Mouse (Mus musculus): ENCODE results near the gene Hs3st3a1.

Gene Hs3st3a1

GRCm38 (mm10) chr11:64489587-64490433, 54.7 kb downstream of the Hs3st3a1 start:
- DNase-seq = no peak

DNA sequence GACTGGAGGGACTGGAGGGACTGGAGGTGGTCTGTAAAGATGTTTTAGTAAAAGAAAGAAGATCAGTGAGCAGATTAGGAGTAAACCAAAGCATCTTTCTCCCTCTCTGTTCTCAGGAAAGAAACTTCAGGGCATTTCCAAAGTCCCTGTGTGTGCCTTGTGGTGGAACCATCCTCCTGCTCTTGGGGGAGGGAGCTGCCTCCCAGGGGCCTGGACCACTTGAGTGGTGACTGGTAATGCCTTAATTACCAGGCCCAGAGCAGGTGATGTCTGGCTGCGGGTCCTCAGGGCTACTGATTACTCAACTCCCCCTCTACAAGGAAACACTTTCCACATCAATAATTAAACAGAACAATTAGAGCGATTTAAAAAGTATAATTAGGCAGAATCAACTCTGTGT, 59.3 kb downstream of the Hs3st3a1 start:
- DNase-seq = no peak

- DNase-seq = no peak
Observed at GRCm38 (mm10) chr11:64495935-64496334, 60.8 kb downstream of the Hs3st3a1 start.

DNA sequence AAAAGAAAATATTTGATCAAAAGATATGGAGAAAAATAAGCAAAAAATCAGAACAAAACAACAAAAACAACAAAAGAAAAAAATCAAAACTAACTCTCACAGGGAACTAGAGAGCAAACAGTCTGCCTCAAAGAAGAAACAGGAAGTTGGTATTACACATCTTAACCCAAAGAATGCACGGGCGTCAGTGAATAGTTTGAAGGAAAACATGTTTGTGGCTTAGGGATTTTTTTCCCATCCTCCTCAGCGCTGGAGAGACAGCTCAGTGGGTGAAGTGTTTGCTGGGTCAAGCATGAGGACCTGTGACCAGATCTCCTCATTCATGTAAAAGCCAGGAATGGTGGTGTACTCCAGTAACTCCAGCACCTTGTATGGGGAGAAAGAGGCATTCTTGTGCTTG, 61.5 kb downstream of the Hs3st3a1 start:
- DNase-seq = no peak

DNA sequence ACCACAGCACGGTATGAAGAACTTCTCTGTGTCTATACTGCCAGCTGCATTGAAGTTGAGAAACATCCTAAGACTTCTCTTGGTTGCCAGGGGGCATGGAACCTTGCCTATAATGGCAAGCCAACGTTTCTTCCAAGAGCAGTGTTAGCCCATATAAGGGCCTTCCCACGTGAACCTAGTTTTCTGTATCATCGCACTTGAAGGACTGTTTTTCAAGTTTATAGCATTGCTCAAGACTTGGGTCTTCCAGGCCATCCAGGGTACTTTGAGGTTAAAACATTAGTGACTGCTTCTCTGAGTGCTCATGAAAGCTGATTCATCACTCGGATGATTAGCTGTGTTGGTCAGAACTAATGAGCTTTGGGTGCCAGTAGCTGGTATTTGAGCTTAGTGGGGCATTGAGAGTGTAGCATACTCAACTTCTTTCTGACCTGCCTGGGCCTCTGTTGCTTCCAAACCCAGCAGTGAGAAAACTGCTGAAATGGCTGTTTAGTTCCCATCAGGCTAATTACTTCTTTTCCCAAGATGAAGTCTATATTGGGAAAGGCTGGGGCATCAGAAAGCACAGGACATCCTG, 65.5 kb downstream of the Hs3st3a1 start:
- DNase-seq = no peak

- DNase-seq = no peak
Observed at GRCm38 (mm10) chr11:64503040-64503439, 67.9 kb downstream of the Hs3st3a1 start.

- DNase-seq = no peak
Observed at GRCm38 (mm10) chr11:64505924-64506323, 70.8 kb downstream of the Hs3st3a1 start.

DNA sequence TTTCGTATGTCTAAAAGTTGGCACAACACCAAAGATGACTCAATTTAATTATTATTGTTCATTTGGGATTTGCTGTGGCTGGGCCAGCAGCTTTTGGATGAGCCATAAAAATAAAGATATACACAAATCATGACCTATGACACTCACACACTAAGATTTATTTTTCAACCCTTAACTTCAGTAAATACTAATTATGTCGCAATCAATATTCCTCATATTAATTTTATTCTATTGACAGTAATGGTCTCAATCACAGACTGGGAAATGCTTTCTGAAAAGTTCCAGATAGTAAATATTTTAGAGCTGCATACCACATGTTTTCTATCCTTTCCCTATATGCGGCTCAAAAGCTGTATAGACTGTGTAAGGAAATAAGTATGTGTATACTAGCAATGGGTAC, 71.9 kb downstream of the Hs3st3a1 start:
- no peak for DNase-seq

GRCm38 (mm10) chr11:64509106-64509505, 74.0 kb downstream of the Hs3st3a1 start:
- DNase-seq = no peak

GRCm38 (mm10) chr11:64512301-64512700, 77.2 kb downstream of the Hs3st3a1 start:
- no peak for DNase-seq

GRCm38 (mm10) chr11:64513419-64513818, 78.3 kb downstream of the Hs3st3a1 start:
- no peak for DNase-seq

DNA sequence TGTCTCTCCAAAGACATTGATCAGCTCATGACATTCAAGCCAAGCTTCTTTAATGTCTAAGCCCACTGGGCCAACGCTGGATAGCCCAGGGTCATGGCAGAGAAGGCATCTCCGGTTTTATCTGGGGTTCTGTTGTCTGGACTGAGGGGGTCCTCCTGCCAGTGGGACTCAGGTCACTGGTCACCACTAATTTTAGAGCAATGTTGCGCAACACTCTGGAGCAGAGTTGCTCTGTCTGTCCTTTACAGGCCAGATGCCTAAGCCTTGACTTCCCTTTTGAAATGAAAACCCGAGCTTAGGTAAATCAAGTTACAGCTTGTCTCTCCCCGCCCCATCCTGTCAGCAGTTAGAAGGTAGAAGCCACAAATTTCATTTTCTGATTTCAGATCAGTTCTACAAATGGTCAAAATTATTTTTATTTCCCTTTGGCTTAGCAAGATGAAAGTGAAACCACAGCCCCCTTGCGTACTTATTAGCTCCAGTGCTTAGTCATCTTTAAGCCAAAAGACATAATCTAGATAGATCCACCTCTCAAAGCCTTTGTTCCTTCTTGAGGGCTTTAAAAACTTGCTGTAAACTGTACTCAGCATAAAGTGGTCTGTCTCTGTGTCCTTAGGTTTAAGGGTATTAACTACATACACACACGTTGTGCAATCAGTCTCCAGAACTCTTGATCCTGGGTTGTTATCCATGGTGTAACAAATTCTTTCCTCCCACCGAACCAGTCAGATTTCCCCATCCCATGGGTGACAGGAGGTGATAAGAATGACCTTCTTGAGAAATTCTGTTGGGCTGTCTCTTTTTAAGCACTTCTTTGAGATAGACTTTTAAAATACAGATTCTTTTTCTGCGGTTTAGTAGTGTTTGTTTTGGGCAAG, 81.8 kb downstream of the Hs3st3a1 start:
- DNase-seq = no peak

DNA sequence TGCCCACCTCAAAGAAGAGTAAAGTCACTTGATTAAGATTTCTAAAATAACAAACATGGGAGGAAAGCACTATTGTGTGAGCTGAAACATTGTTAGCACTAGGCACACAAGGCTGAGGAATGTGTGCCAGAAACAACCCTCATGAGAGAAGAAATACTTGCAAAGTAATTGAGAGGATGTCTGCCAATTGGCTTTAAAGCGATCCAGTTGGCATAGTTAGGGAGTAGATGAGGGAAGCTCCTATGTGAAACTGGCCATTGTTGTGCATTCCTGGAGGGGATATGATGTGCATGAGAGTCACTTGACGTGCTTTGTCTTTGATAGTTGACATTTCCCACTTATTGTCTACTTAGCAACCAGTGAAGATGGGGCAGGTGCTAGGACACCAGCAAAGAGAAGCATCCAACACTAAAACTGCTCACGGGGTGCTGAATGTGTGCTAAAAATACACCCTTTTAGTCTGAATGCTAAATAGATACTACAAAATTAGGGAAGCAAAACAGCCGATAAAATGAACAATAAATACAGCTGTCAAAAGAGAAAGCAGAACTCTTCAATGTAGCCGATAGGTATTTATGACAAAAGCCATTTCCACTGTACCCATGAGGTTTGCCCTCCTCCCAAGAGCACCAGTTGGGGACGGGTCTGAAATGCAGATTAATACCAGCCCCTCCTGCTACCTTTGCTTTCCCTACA, 83.2 kb downstream of the Hs3st3a1 start:
- DNase-seq = no peak

DNA sequence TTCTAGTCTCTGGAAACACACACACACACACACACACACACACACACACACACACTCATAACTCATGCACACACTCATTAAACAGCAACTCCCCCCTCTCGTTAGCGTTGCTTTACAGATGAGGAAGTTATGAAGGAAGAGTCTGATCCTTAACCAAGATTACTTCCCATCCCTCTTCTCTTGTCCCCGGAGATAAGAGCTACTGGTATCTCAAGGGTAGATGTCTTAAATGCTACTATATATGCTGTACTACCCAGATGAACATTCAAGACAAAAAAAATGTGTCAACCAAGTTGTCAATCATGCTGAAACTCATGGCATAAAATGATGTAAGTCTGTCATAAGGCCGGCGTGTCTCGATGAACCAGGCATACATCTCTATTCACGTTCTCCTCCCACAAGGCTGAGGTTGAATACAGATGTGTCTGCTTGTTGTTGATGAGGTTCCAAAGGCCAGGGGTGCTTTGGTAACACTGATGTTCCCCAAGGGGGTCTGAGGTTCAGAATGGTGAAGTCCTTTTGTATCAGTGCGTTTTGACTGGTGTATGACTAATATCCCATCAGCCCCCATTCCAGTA, 89.0 kb downstream of the Hs3st3a1 start:
- no peak for DNase-seq

DNA sequence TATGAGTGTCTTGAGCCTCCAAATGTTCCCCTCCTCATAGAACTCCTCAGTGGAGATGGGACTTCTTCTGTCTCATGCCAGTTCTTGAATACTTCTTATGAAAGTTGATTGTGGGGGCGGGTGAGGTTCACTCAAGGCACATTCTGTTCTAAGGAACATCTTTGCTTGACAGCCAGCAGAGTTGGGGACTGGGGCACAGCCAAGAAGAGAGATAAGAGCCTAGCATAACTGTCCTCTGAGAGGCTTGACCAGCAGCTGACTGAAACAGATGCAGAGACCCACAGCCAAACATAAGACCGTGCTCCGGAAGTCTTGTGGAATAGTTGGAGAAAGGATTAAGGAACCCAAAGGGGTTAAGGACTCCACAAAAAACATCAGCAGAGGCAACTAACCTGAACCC, 102.1 kb downstream of the Hs3st3a1 start:
- DNase-seq = no peak

DNA sequence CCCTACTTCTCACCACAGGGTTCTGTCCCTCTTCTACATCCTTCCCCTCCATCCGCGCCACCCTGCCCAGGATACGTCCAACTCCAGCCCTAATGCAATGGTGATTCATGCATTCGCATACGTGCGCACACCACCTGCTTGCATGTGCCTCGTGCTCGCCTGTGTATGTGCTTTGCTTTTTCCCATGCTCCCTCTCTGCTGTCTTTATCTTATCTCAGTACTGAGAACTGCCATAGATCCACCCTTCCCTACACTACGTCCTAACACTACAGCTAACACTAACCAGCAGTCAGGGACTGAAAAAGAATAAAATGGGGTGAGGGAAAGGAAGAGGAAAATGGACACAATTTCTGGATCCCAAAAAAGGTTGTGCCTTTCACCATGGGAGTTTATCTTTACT, 106.7 kb downstream of the Hs3st3a1 start:
- DNase-seq = no peak

DNA sequence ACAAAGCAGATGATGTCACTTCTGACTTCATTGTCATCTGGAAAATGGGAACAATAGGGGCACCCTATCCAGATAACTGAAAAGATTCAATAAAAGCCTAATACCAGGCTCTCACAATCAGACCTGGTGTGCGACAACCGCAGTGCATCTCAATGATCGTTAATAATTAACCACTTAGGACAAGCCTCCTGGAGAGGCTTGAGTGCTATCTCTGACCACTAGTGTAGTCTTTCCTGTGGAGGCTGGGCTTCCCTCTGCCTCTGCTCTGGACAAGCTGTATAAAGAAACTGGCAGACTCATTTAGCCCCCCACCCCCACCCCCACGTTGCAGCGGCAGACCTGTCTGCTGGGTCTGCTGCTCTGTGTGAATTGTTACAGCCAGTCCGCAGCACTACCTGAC, 107.2 kb downstream of the Hs3st3a1 start:
- no peak for DNase-seq

DNA sequence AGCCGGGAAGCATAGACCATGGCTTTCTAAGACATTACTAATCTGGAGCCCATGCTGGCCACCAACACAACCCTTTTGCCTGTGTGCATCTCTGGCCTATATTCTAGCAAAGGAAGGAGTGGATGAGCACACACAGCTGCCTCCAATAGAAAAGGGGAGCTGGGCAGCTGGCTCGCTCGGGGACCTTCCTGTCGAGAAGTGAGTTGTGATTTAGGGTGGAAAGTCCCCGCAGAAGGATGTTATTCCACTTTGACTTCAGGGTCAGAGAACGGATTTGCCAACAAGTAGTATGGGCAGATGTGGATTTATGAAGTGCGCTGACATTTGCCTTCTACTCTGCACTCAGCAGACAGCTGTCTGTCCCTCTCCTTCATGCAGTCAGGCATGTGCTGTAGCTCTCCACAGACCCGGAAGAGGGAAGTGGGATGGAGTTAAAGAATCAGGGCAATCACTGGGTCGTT, 108.1 kb downstream of the Hs3st3a1 start:
- DNase-seq = no peak

GRCm38 (mm10) chr11:64544236-64544635, 109.1 kb downstream of the Hs3st3a1 start:
- no peak for DNase-seq

DNA sequence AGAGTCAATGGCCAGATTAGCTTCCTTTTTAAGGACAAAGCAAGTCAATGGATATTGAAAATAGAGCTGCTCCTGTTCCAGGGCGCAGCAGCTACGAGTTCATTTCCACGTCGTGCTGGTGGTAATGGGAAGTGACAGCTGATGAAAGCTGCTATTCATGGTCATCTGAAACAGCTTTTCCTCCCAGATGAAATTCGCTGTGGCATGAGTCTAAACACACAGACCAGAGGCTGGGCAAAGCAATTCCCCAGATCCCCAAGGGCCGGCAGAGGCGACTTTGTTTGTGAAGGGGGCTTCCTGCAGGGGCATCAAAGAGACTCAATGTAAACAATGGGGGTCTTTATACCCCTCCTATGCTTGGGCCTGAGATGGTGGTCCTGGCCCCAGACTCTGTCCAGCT, 114.2 kb downstream of the Hs3st3a1 start:
- no peak for DNase-seq

DNA sequence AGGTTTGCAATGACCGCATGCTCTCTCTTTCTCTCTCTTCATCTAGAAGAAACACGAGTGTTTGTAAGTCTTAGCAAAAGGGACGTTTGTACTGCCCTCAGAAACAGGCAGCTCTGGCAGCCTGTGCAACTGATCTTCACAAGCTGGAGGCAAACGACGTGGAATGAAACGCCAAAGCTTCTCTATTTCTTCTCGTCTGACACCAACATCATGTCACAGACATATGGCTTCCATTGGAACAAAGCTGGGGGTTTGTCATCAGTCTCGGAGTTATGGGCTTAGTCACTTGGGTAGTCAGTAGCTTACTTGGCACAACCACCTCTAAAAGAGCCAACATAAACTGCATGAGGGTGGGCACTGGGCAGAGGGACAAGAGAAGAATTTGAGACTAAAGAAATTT, 114.8 kb downstream of the Hs3st3a1 start:
- no peak for DNase-seq

DNA sequence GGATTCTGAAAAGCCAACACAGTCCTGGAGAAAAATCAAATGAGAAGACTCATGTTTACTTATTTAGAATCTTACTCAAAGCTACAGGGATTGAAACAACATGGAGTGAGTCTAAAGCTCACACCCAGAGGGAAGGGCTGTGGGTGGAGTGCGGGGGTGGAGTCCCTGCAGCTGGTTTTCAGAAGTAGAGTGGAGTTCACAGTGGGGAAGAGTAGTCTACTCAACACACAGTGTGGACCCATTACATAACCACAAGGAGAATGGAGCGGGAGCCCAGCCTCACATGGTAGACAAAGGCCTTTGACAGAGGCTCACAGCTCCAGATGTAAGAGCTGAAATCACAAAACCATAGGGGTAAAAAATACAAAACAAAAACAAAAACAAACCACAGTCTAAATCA, 123.2 kb downstream of the Hs3st3a1 start:
- no peak for DNase-seq

DNA sequence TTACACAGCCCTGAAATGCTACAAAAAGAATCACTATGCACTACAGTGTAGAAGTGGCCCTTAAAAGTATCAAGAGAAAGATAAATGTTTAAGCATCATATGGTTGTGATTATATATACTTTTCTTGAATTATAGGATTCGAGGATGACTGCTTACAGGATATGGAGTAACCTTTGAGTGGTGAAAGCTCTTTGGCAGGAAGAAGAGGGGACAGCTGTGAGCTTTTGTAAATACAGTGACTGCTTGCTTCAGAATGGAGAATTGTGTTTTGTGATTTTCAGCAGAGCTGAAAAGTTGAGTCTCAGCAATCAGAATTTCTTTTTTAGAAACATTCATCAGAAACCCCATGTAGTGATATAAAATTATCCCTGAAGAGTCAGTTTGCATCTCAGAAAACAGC, 124.3 kb downstream of the Hs3st3a1 start:
- DNase-seq = no peak

Measured in kidney, adult 18-20 months (tissue).